Mouse (Mus musculus) liver (tissue): ENCODE measurements at regions not wholly inside any gene's neighbourhood (a gene's known extent, or its start where the extent isn't known, plus 50 kb on each side); places are given as distances from the start of the nearest gene placed in this dataset.
A peak's percentile ranks its signal among the peaks of the same experiment; 100 is the strongest.

Experiments
- DNase-seq: peaks from one replicate; pipeline ENCODE4 v3.0.0-alpha.2; 2020; ENCODE audit warnings: mixed read lengths

DNA sequence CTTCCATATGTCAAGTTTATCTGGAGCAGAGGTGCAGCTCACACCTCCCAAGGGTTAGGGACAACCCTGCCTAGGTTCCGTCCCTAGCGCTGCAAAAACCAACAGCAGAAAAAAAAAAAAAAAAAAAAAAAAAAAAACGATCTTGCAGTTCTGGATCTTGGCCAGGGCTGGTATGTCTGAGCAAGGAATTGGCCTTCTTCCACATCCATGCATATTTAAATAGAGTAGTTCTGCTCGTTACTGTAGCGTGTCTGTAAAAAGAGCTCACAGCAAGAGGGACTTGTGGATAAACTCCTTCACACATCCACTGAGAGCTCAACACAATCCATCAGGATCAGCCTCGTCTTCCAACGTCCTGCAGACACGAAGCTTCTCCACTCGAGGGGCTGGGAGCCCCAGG lies 639.4 kb upstream of the Adam5 start:
- DNase-seq, result no peak

- DNase-seq, result no peak
These were observed 638.3 kb upstream of the Adam5 start for GRCm38 (mm10) chr8:25462492-25462891.

DNA sequence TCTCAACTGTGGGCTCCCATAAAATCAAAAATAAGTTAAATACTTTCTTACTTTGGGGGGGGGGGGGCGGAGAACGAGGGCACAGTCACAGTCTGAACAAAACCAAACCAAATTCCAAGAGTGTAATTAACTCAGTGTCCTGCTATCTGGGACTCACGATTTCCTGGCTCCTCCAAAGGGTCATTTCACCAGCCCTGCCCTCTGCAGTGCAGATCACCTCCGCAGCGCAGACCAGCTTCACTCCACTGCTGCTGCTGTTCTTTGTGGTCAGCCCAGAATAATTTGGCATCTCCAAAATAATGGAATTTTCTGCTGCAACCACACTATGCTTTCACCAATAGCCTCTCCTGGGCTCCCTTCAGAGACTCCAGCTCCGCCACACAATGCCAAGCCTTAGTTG lies 631.5 kb upstream of the Adam5 start:
- no peak for DNase-seq

- no peak for DNase-seq
These were observed 630.8 kb upstream of the Adam5 start for GRCm38 (mm10) chr8:25454972-25455371.

DNA sequence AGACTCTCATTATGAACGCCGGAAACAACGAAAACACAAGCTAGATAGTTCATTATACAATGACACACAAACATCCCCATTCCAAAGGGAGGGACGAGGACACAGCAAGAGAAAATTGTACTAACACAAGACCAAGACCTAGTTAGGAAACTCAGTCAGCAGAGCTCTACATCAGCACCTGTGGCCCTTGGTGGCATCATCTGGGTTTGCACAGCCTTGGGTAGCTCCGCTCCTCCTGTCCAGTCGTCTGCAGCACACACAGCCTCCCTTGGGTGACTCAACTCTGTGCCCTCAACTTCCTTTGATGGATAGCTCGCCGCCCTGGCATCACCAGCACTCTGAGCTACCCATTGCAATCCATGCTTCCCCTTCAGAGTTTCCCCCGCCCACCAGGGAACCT lies 629.7 kb upstream of the Adam5 start:
- no peak for DNase-seq

- DNase-seq, result no peak
These were observed 626.4 kb upstream of the Adam5 start for GRCm38 (mm10) chr8:25450544-25450943.

DNA sequence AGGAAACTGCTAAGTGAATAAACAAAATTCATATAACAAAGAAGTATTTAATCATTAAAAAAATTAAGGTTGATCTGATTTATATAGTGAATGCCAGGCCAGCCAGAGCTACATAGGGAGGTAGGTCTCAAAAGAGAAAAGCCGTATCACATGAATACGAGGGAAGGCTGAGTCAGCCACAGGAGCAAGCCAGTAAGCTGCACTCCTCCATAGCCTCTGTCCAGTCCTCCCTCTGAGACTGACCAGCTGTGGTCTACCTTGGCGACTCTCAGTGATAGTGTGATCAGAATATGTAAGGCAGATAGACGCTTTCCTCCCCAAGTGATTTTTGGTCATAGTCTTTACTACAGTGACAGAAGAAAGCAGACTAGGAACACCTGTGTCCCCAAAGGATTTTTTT lies 625.4 kb upstream of the Adam5 start:
- no peak for DNase-seq

DNA sequence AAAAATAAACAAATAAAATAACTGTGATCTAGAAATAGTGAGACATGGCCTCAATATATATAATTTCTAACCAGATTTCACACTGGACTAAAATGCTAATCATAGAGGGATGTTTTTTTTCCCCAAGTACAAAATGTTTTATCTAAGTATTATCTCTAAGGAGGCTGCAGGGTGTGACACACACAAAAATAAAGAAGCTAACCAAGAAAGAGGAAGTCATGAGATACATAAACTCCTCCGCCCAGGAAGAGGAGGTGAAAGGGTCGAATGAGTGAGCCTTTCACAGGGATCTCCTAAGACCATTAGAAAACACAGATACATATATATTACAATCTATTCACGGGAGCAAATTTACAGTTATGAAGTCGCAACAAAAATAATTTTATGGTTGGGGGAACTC lies 623.7 kb upstream of the Adam5 start:
- DNase-seq, result no peak

GRCm38 (mm10) chr8:25445968-25446367 lies 621.8 kb upstream of the Adam5 start:
- DNase-seq, result no peak

- DNase-seq, result no peak
These were observed 620.9 kb upstream of the Adam5 start for GRCm38 (mm10) chr8:25445054-25445453.

DNA sequence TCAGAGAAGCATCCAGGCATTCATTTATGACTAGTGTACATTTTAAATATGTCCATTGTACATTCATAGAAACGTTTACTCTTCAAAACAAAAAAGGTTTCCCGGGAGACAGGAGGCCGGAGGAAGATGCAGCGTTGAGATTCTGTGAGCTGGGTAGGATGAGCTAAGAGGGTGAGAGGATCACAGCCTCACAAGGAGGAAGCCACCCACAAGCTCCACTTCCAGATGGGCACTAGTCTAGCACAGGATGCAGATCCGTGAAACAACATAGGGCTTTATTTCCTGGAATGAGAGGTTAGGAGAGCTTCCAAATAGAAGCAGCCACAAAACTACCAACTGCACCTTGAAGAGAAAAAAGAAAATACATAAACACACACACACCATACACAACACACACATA lies 619.4 kb upstream of the Adam5 start:
- no peak for DNase-seq

GRCm38 (mm10) chr8:25441057-25441441 lies 616.9 kb upstream of the Adam5 start:
- DNase-seq, result no peak

GRCm38 (mm10) chr8:25440391-25441056 lies 616.4 kb upstream of the Adam5 start:
- DNase-seq, result no peak

DNA sequence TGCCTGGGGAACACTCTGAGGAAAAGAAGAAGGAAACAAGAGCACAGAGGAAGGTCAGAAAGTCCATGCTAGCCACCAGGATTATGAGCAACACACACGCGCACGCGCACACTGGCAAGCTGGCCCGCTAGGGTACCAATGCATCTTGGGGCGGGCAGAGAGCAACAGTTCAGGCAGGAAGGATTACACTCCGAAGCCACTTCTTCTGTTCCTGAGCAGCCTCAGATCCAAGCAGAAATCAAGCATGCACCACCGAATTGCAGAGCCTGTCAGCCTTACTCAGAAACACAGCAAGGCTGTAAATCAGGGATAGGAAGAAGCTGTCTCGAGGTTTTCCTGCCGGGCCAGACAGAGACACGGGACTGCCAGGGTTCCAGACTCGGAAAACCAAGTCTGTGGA lies 615.8 kb upstream of the Adam5 start:
- DNase-seq, result no peak

DNA sequence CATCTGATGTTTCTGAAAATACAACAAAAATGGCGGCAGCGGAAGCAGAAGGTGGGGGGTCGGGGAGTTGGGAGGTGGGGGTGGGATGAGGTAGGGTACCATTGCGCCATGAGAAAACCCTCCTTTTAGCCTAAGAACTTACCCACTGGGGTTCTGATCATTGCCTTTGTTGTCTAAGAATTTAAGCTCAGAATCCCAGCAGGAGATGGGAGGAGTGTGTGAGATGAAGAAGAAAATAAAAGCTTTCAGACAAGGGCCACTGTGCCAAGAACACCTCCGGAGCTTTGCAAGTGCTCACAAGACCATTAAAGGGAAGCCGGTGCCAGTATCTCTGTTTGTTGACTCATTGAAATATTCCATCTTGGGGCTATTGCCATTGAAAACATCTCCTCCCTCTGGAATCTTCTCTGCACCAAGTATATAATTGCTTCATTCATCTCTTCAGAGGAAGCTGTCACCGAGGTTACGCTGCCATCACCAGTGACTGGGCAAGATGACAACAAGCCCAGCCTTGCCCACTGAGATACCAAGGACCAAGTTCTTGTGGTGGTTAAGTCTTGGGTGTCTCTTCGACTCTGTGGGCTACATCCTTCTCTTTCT lies 614.0 kb upstream of the Adam5 start:
- DNase-seq, result no peak

GRCm38 (mm10) chr8:25437178-25437577 lies 613.0 kb upstream of the Adam5 start:
- DNase-seq, result no peak

GRCm38 (mm10) chr8:25430552-25430951 lies 606.4 kb upstream of the Adam5 start:
- DNase-seq, result no peak

DNA sequence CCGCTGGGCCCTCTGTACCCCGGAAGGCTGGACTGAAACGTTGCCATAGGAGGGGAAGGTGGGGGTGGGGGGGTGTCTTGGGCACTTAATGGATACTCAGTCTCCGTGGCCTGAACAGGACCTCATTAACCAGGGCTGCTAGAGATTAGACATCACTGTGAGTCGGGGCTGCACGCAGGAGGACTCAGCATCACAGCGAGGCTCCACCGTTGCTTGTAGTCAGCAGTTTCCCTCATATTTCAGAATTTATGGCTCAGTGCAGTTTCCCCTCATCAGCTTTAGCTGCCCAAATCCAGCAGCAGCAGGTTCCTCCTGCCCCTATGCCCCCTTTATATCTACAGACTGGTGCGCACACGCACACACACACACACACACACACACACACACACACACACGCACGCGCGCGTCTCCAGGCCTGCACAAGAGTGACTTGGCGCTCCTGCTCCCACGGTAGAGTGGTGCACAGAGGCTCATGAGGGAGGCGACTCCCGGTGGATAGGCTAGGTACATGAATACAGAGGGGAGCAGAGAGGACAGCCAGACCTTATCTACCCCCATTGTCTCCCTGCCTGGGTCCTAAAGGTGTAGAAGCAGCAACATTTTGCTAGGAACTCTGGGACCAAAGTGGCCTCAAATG lies 605.8 kb upstream of the Adam5 start:
- DNase-seq, result peak; percentile 13

- DNase-seq, result no peak
These were observed 604.6 kb upstream of the Adam5 start for GRCm38 (mm10) chr8:25428761-25429160.

GRCm38 (mm10) chr8:25426207-25426606 lies 602.0 kb upstream of the Adam5 start:
- DNase-seq, result no peak

GRCm38 (mm10) chr8:25421478-25421877 lies 597.3 kb upstream of the Adam5 start:
- DNase-seq, result no peak

DNA sequence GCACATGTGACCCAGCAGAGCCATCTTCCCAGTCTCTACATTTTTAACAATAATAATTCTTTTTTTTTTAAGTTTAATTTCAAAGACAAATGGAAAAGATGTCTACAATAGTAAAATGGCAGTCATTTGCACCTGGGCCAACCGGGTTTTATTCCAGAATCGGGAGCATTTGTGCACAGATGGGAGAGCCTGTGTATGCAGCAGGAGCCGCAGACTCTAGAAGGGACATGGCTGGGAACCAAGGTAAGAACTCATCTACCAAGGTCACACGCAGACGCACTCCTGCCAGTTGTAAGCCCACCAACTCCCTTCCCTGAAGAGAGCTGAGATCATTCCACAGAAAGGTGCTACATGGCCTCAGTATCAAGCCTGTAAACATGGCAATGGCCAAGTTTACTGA lies 586.4 kb upstream of the Adam5 start:
- DNase-seq, result no peak

GRCm38 (mm10) chr8:25407862-25408261 lies 583.7 kb upstream of the Adam5 start:
- DNase-seq, result no peak

GRCm38 (mm10) chr8:25392766-25393166 lies 568.6 kb upstream of the Adam5 start:
- no peak for DNase-seq

- no peak for DNase-seq
These were observed 565.8 kb upstream of the Adam5 start for GRCm38 (mm10) chr8:25389947-25390346.
